Mouse (Mus musculus): Measurements from ENCODE around the gene Adra1b. TPM values are rescaled to one million over a fixed set of nuclear protein-coding genes. Genes with fewer than 3 reads are reported as not detected.

The Adra1b gene
- polyA plus RNA-seq, 1 experiment from 2014 or later: 0.81 TPM

GRCm38 (mm10) chr11:43925584-43925983 lies 24.6 kb upstream of the Adra1b start:
- H3K4me1 ChIP-seq (replicated peaks): no peaks in the 10 kb centered on the region
- no peak for DNase-seq (ENCODE audit: low spot score)

GRCm38 (mm10) chr11:43921701-43922100 lies 20.7 kb upstream of the Adra1b start:
- Histone ChIP-seq H3K9me3 (no peaks in the 10 kb centered on the region), H3K27ac (no peak overlapping the region), H3K27me3 (ENCODE audit: insufficient read depth, poor library complexity, severe bottlenecking) (no peaks in the 10 kb centered on the region), H3K4me1 (replicated peaks) (no peaks in the 10 kb centered on the region), H3K36me3 (no peaks in the 10 kb centered on the region), H3K4me3 (no peak overlapping the region)
- 83% methylated on average over 2 of the region's 2 CpGs for WGBS
- no peak for DNase-seq (ENCODE audit: low spot score)

More at GRCm38 (mm10) chr11:43925584-43925983, 24.6 kb upstream of the Adra1b start:
- Histone ChIP-seq H3K36me3 (no peaks in the 10 kb centered on the region), H3K27me3 (ENCODE audit: insufficient read depth, poor library complexity, severe bottlenecking) (no peaks in the 10 kb centered on the region), H3K27ac (no peak overlapping the region), H3K9me3 (no peaks in the 10 kb centered on the region), H3K4me3 (no peak overlapping the region)
- 58% methylated on average over 6 of the region's 6 CpGs for WGBS

GRCm38 (mm10) chr11:43919492-43920055 lies 18.6 kb upstream of the Adra1b start:
- DNase-seq (ENCODE audit: low spot score): no peak
- 84% methylated on average over 7 of the region's 7 CpGs for WGBS
- no peaks in the 10 kb centered on the region for H3K4me1 ChIP-seq (replicated peaks)

DNA sequence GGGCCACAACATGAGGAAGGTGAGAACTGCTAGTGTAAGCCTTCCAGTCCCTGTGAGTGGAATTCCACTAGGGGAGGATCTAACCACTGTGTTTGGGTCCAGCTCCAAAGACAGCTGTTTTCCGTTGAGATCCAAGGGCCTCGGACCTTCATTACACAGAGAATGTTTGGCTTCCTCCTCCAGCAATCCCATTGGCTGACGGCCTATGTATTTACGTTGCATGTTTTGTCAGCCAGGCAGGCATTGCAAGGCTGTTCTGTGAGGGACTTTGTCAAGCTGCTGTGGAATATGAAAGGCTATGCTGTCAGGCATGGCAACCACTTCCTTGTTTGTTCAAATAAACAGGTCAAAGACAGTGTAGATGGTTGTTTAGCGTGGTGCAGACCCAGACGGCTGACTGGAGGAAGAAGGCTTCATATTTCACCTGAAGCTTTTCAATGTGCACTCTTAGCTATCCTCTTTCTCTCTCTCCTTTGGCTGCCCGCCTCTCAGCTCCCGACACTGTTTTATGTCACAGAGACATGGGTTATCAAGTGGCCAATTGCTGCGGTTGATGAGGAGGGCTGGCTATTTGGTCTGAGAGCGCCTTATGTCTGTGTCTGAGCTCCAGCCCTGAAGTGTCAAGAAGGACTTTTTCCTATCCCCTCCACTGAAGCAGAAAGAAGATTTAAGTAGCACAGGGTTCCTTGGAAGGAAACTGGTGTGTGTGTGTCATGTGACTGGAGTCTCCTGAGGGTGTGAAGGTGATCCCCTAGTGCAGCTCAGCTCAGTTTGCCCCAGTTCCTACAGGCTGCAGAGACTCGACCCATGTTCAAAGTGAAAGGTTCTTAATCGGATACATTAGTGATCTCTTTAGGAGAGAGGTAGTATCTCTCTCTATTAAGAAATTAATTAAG lies 13.8 kb upstream of the Adra1b start:
- no peaks in the 10 kb centered on the region for H3K4me1 ChIP-seq (replicated peaks)
- H3K36me3 ChIP-seq: no peaks in the 10 kb centered on the region
- no peaks in the 10 kb centered on the region for H3K9me3 ChIP-seq
- no peak for DNase-seq (ENCODE audit: low spot score)
- no peak overlapping the region for H3K4me3 ChIP-seq
- H3K27ac ChIP-seq: no peak overlapping the region
- no peaks in the 10 kb centered on the region for H3K27me3 ChIP-seq (ENCODE audit: insufficient read depth, poor library complexity, severe bottlenecking)
- WGBS: 76% methylated on average over 12 of the region's 12 CpGs

More at GRCm38 (mm10) chr11:43919492-43920055, 18.6 kb upstream of the Adra1b start:
- no peak overlapping the region for H3K27ac ChIP-seq
- H3K9me3 ChIP-seq: no peaks in the 10 kb centered on the region
- no peak overlapping the region for H3K4me3 ChIP-seq
- no peaks in the 10 kb centered on the region for H3K36me3 ChIP-seq
- H3K27me3 ChIP-seq (ENCODE audit: insufficient read depth, poor library complexity, severe bottlenecking): no peaks in the 10 kb centered on the region

GRCm38 (mm10) chr11:43912136-43912888 lies 11.3 kb upstream of the Adra1b start:
- Histone ChIP-seq H3K27me3 (ENCODE audit: insufficient read depth, poor library complexity, severe bottlenecking) (no peaks in the 10 kb centered on the region), H3K36me3 (no peaks in the 10 kb centered on the region), H3K4me3 (no peak overlapping the region), H3K27ac (no peak overlapping the region), H3K9me3 (no peaks in the 10 kb centered on the region), H3K4me1 (replicated peaks) (no peaks in the 10 kb centered on the region)
- 89% methylated on average over 16 of the region's 16 CpGs for WGBS
- DNase-seq (ENCODE audit: low spot score): no peak

GRCm38 (mm10) chr11:43911646-43912045 lies 10.6 kb upstream of the Adra1b start:
- Histone ChIP-seq H3K27ac (no peak overlapping the region), H3K9me3 (no peaks in the 10 kb centered on the region), H3K36me3 (no peaks in the 10 kb centered on the region), H3K4me3 (no peak overlapping the region), H3K27me3 (ENCODE audit: insufficient read depth, poor library complexity, severe bottlenecking) (no peaks in the 10 kb centered on the region), H3K4me1 (replicated peaks) (no peaks in the 10 kb centered on the region)
- no peak for DNase-seq (ENCODE audit: low spot score)
- WGBS: 83% methylated on average over 6 of the region's 6 CpGs

GRCm38 (mm10) chr11:43903351-43903750 lies 2.3 kb upstream of the Adra1b start:
- Histone ChIP-seq H3K4me1 (replicated peaks) (no peaks in the 10 kb centered on the region), H3K27ac (no peak overlapping the region), H3K36me3 (no peaks in the 10 kb centered on the region), H3K4me3 (no peak overlapping the region), H3K27me3 (ENCODE audit: insufficient read depth, poor library complexity, severe bottlenecking) (no peaks in the 10 kb centered on the region), H3K9me3 (no peaks in the 10 kb centered on the region)
- WGBS: 82% methylated on average over 10 of the region's 10 CpGs
- DNase-seq (ENCODE audit: low spot score): no peak

GRCm38 (mm10) chr11:43899696-43900095 lies 1.3 kb downstream of the Adra1b start:
- Histone ChIP-seq H3K9me3 (no peaks in the 10 kb centered on the region), H3K4me1 (replicated peaks) (no peaks in the 10 kb centered on the region), H3K4me3 (no peak overlapping the region), H3K27ac (no peak overlapping the region), H3K27me3 (ENCODE audit: insufficient read depth, poor library complexity, severe bottlenecking) (no peaks in the 10 kb centered on the region), H3K36me3 (no peaks in the 10 kb centered on the region)
- WGBS: 87% methylated on average over 2 of the region's 2 CpGs
- DNase-seq (ENCODE audit: low spot score): no peak

- Histone ChIP-seq H3K27me3 (ENCODE audit: insufficient read depth, poor library complexity, severe bottlenecking) (no peaks in the 10 kb centered on the region), H3K4me3 (no peak overlapping the region), H3K9me3 (no peaks in the 10 kb centered on the region), H3K36me3 (no peaks in the 10 kb centered on the region), H3K4me1 (replicated peaks) (no peaks in the 10 kb centered on the region), H3K27ac (no peak overlapping the region)
- WGBS: 60% methylated on average over 2 of the region's 2 CpGs
- no peak for DNase-seq (ENCODE audit: low spot score)
Measured at GRCm38 (mm10) chr11:43895323-43895722, 5.7 kb downstream of the Adra1b start.

DNA sequence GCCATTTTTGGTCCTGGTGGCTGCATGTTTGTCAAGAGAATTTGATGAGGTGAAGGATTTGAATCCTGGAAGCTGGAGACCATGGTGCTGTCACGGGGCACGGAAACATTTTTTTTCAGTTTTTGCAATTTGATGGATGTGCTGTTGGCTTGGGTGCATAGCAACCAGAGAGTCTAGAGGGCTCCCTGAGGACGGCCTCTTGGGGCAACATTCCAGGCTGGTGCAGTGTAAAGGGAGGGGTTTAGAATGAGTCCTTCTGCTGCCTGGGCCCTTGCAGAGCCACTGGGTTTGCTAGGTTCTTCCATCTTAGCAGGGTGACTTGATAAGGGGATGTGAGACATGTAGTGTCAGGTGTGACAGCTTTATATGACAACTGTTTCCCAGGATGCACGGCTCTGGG lies 8.5 kb downstream of the Adra1b start:
- 82% methylated on average over 4 of the region's 4 CpGs for WGBS
- Histone ChIP-seq H3K27ac (no peak overlapping the region), H3K36me3 (no peaks in the 10 kb centered on the region), H3K4me1 (replicated peaks) (peaks cover 8% of the 10 kb centered on the region; the same call in 1 of the 2 replicates), H3K9me3 (no peaks in the 10 kb centered on the region), H3K4me3 (no peak overlapping the region), H3K27me3 (ENCODE audit: insufficient read depth, poor library complexity, severe bottlenecking) (no peaks in the 10 kb centered on the region)
- DNase-seq (ENCODE audit: low spot score): no peak

DNA sequence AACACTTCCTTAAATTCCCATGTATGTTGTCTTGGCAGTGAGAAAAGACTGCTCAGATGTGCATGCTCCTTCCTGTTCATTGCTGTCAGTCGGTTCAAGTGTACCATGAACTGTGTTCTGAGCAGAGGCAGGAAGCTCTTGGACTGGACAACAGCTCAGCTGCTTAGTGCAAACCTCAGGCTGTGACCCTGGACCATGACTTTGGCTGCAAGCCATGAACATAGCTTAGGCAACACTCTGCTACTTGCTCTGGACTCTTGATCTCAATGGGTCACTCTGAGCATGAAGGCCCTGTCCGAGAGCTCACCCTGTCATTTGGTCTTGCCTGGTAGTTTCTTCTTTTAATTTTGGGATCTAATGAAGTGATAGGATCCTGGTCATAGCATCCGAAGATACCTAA lies 9.6 kb downstream of the Adra1b start:
- H3K4me1 ChIP-seq (replicated peaks): peaks cover 8% of the 10 kb centered on the region; the same call in 1 of the 2 replicates
- no peak for DNase-seq (ENCODE audit: low spot score)
- no peak overlapping the region for H3K27ac ChIP-seq
- H3K27me3 ChIP-seq (ENCODE audit: insufficient read depth, poor library complexity, severe bottlenecking): no peaks in the 10 kb centered on the region
- H3K9me3 ChIP-seq: no peaks in the 10 kb centered on the region
- no peaks in the 10 kb centered on the region for H3K36me3 ChIP-seq
- no peak overlapping the region for H3K4me3 ChIP-seq
- 89% methylated on average over 3 of the region's 3 CpGs for WGBS

DNA sequence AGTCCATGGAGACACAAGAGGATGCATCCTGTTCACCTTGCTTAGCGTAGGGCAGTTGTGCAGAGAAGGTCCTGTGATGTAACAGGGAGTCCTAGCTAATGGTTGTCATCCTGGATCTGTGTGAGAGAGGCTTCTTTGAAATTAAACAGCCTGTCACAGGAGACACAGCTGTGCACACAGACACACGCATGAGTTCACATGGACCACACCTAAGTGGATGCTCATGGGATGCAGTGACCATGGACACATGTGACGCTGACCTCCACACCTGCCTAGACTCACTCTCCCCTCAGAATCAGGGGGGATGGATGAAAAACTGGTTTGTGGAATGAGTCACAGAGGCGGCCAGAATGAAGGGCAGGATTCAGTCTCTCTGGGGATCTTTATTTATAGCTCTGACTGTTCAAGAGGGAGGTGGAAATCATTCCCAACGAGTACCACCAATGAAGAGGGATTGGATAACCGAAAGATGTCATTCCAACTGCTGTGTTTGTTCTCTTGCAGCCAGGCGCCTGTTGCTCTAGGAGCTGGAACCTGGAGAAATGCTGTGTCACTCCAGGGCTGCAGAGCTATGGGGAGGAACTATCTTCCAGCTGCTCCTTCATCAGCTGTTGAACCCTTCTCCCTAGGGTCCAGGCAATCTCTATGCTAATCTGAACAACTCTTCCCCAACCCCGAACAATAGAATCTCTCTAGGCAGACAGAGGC lies 11.6 kb downstream of the Adra1b start:
- Histone ChIP-seq H3K27me3 (ENCODE audit: insufficient read depth, poor library complexity, severe bottlenecking) (no peaks in the 10 kb centered on the region), H3K4me3 (no peak overlapping the region), H3K36me3 (no peaks in the 10 kb centered on the region), H3K9me3 (no peaks in the 10 kb centered on the region), H3K27ac (no peak overlapping the region), H3K4me1 (replicated peaks) (peaks cover 8% of the 10 kb centered on the region; the same call in 1 of the 2 replicates)
- WGBS: 77% methylated on average over 8 of the region's 8 CpGs
- DNase-seq (ENCODE audit: low spot score): peak; percentile 15

Data from hindbrain, embryonic 10.5 days (tissue).